Mouse (Mus musculus): ENCODE results near the gene Rps3a1. TPM values are rescaled to one million over a fixed set of nuclear protein-coding genes. Genes with fewer than 3 reads are reported as not detected.

Rps3a1 gene
- polyA plus RNA-seq, 1 experiment: 396 TPM

DNA sequence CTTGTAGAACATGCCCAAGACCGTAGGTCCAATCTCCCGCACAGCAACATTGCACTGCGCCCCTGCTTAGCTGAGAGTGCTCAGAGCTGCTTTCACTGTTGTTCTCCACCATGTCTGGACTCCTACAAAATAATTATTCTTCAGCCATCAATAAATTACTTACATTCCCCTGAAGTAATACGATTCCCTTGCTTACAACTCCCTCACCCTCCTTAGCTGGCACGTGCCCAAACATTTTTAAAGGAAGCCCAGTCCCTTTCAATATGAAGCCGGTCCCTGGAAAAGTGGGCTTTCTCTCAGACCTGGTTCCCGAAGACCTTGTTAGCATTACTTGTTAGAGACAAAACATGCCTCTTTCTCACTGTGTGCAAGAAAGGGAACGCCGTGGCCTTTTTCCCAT is 7.0 kb upstream of the Rps3a1 start:
- H3K27me3 ChIP-seq (ENCODE audit: control insufficient read depth, insufficient read depth, low read length): no peaks in the 10 kb centered on the region
- DNase-seq: no peak
- no peaks in the 10 kb centered on the region for H3K4me1 ChIP-seq (replicated peaks; ENCODE audit: control insufficient read depth, insufficient read depth, low read length)
- H3K36me3 ChIP-seq (ENCODE audit: control insufficient read depth, insufficient read depth, low read length): no peaks in the 10 kb centered on the region
- no peak overlapping the region for H3K4me3 ChIP-seq (ENCODE audit: control insufficient read depth, insufficient read depth, low read length)
- WGBS: 97% methylated on average over 9 of the region's 9 CpGs
- TF ChIP-seq POLR2A (IDR thresholded peaks at IDR 0.05; ENCODE audit: control insufficient read depth, extremely low read depth, insufficient read depth, low read length, poor library complexity) (no peak), CTCF (IDR thresholded peaks at IDR 0.05; ENCODE audit: borderline replicate concordance, control insufficient read depth, extremely low read depth, insufficient read depth, low read length, poor library complexity) (no peak)
- no peak overlapping the region for H3K27ac ChIP-seq (ENCODE audit: control insufficient read depth, insufficient read depth, low read length)

DNA sequence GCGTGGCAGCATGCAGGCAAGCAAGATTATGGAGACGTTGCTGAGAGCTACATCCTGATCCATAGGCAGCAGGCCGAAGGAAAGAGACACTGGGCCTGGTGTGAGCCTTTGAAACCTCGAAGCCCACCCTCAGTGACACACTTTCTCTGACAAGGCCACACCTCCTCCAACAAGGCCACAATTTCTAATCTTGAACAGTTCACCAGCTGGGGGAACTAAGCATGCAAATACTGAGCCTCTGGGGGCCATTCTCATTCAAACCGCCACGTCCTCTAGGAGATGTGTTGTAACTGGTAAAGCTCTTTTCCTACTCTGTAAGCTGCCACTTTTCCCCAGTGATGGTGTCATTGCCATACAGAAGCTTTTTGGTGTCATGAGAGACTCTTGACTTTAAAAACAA is 6.6 kb upstream of the Rps3a1 start:
- H3K36me3 ChIP-seq (ENCODE audit: control insufficient read depth, insufficient read depth, low read length): no peaks in the 10 kb centered on the region
- H3K4me3 ChIP-seq (ENCODE audit: control insufficient read depth, insufficient read depth, low read length): no peak overlapping the region
- DNase-seq: no peak
- H3K4me1 ChIP-seq (replicated peaks; ENCODE audit: control insufficient read depth, insufficient read depth, low read length): no peaks in the 10 kb centered on the region
- no peaks in the 10 kb centered on the region for H3K27me3 ChIP-seq (ENCODE audit: control insufficient read depth, insufficient read depth, low read length)
- 94% methylated on average over 6 of the region's 6 CpGs for WGBS
- TF ChIP-seq CTCF (IDR thresholded peaks at IDR 0.05; ENCODE audit: borderline replicate concordance, control insufficient read depth, extremely low read depth, insufficient read depth, low read length, poor library complexity) (no peak), POLR2A (IDR thresholded peaks at IDR 0.05; ENCODE audit: control insufficient read depth, extremely low read depth, insufficient read depth, low read length, poor library complexity) (no peak)
- no peak overlapping the region for H3K27ac ChIP-seq (ENCODE audit: control insufficient read depth, insufficient read depth, low read length)

DNA sequence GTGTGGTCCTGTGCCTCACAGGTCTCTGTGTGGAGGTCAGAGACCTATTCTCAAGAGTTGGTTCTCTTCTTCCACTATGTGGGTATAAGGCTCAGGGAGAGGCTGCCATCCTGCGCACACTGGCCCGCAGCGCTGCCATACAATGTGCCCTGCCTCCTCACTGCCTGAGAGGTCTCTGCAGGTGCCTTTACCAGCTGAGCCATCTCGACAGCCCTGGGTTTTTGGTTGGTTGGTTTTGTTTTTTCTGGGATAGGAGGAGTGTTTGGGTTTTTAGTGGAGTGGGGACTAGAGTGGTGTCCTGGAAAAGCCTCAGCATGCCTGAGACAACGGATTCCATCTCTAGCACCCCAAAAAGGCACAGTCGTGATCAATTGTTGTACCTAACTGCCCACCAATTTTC is 841 bp upstream of the Rps3a1 start:
- no peak for DNase-seq
- no peak overlapping the region for H3K4me3 ChIP-seq (ENCODE audit: control insufficient read depth, insufficient read depth, low read length)
- WGBS: 70% methylated on average over 6 of the region's 6 CpGs
- TF ChIP-seq CTCF (IDR thresholded peaks at IDR 0.05; ENCODE audit: borderline replicate concordance, control insufficient read depth, extremely low read depth, insufficient read depth, low read length, poor library complexity) (no peak), POLR2A (IDR thresholded peaks at IDR 0.05; ENCODE audit: control insufficient read depth, extremely low read depth, insufficient read depth, low read length, poor library complexity) (no peak)
- peak overlapping the region; percentile 28; the same call in 1 of the 2 replicates for H3K27ac ChIP-seq (ENCODE audit: control insufficient read depth, insufficient read depth, low read length)
- H3K4me1 ChIP-seq (replicated peaks; ENCODE audit: control insufficient read depth, insufficient read depth, low read length): peaks cover 12% of the 10 kb centered on the region
- no peaks in the 10 kb centered on the region for H3K27me3 ChIP-seq (ENCODE audit: control insufficient read depth, insufficient read depth, low read length)
- peaks cover 24% of the 10 kb centered on the region for H3K36me3 ChIP-seq (ENCODE audit: control insufficient read depth, insufficient read depth, low read length)

DNA sequence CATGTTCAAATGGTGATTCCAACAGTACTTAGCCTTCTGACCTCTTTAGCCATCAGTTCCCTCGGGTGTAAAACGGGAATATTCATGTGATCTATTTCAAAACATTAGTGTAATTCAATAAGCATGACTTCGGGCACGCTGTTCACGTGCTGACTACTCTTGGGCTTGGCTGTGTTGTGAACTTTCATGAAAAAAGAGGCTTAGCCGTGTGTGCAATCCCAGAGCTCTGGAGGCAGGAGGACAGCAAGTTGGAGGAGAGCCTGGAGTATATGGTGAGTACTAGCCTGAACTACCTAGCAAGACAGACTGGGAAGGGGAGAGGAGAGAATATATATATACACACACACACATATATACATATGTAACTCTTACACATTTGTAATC is 424 bp upstream of the Rps3a1 start:
- Histone ChIP-seq H3K27ac (ENCODE audit: control insufficient read depth, insufficient read depth, low read length) (peak overlapping the region; percentile 80), H3K27me3 (ENCODE audit: control insufficient read depth, insufficient read depth, low read length) (no peaks in the 10 kb centered on the region), H3K4me3 (ENCODE audit: control insufficient read depth, insufficient read depth, low read length) (no peak overlapping the region), H3K36me3 (ENCODE audit: control insufficient read depth, insufficient read depth, low read length) (peaks cover 28% of the 10 kb centered on the region), H3K4me1 (replicated peaks; ENCODE audit: control insufficient read depth, insufficient read depth, low read length) (peaks cover 12% of the 10 kb centered on the region)
- WGBS: 2% methylated on average over 6 of the region's 6 CpGs
- no peak for TF ChIP-seq CTCF (IDR thresholded peaks at IDR 0.05; ENCODE audit: borderline replicate concordance, control insufficient read depth, extremely low read depth, insufficient read depth, low read length, poor library complexity)
- TF ChIP-seq POLR2A (IDR thresholded peaks at IDR 0.05; ENCODE audit: control insufficient read depth, extremely low read depth, insufficient read depth, low read length, poor library complexity): no peak
- no peak for DNase-seq

DNA sequence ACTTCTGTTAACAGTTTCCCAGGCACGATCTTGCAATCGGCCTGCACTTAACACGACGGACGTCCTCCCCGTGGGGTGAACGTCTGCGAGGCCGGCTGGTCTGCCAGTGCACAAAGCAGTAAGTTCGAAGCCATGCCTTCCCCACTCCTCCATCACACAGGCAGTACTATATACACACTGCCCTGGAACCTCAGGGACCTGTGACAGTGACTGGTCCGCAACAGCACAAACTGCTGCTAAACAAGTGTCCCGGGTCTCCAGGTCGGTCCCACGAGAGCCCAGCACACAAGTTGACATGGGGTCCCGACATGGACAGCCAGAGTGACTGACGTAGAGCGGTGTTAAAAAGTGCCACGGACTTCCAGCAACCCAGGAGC is 628 bp downstream of the Rps3a1 start:
- peaks cover 38% of the 10 kb centered on the region for H3K36me3 ChIP-seq (ENCODE audit: control insufficient read depth, insufficient read depth, low read length)
- DNase-seq: peak; percentile 25
- peaks cover 12% of the 10 kb centered on the region for H3K4me1 ChIP-seq (replicated peaks; ENCODE audit: control insufficient read depth, insufficient read depth, low read length)
- H3K4me3 ChIP-seq (ENCODE audit: control insufficient read depth, insufficient read depth, low read length): peak overlapping the region; percentile 90
- H3K27me3 ChIP-seq (ENCODE audit: control insufficient read depth, insufficient read depth, low read length): no peaks in the 10 kb centered on the region
- WGBS: under 1% methylated on average over 18 of the region's 18 CpGs
- H3K27ac ChIP-seq (ENCODE audit: control insufficient read depth, insufficient read depth, low read length): no peak overlapping the region
- TF ChIP-seq CTCF (IDR thresholded peaks at IDR 0.05; ENCODE audit: borderline replicate concordance, control insufficient read depth, extremely low read depth, insufficient read depth, low read length, poor library complexity) (no peak), POLR2A (IDR thresholded peaks at IDR 0.05; ENCODE audit: control insufficient read depth, extremely low read depth, insufficient read depth, low read length, poor library complexity) (no peak)

DNA sequence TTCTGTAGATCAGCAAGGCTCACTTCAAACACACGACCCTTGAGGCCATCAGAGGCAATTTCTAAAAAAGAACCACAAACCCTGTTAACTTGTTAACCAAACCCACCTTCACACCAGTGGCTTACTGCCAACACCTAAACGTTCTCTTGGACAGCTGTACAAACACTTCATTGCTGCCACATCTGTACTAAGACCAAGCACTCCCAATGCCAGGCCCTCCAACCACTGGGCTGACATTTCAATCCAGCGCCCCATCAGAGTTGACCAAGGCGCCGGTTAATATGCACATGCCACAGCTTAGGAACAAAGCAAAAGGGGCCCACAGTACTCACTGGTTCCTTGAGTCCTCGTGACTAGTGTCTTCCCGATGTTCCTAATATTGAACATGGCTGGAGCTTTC is 1.1 kb downstream of the Rps3a1 start:
- H3K4me3 ChIP-seq (ENCODE audit: control insufficient read depth, insufficient read depth, low read length): peak overlapping the region; percentile 90; the same call in 1 of the 2 replicates
- H3K36me3 ChIP-seq (ENCODE audit: control insufficient read depth, insufficient read depth, low read length): peaks cover 43% of the 10 kb centered on the region
- TF ChIP-seq CTCF (IDR thresholded peaks at IDR 0.05; ENCODE audit: borderline replicate concordance, control insufficient read depth, extremely low read depth, insufficient read depth, low read length, poor library complexity) (no peak), POLR2A (IDR thresholded peaks at IDR 0.05; ENCODE audit: control insufficient read depth, extremely low read depth, insufficient read depth, low read length, poor library complexity) (no peak)
- H3K27me3 ChIP-seq (ENCODE audit: control insufficient read depth, insufficient read depth, low read length): no peaks in the 10 kb centered on the region
- H3K4me1 ChIP-seq (replicated peaks; ENCODE audit: control insufficient read depth, insufficient read depth, low read length): peaks cover 12% of the 10 kb centered on the region
- H3K27ac ChIP-seq (ENCODE audit: control insufficient read depth, insufficient read depth, low read length): no peak overlapping the region
- 6% methylated on average over 7 of the region's 7 CpGs for WGBS
- DNase-seq: no peak

DNA sequence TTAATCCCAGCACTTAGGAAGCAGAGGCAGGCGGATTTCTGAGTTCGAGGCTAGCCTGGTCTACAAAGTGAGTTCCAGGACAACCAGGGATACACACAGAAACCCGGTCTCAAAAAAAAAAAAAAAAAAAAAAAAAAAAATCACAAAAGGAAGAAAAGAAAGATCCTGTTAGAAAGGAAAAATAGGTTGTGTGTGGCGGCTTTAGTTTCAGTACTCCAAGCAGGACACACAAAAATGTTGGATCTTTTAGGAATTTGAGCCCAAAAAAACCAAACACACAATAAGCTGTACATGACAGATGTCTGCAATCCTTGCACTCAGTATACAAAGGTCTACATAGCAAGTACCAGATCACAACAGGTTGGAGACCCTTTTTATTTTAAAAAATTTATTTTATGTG is 2.8 kb downstream of the Rps3a1 start:
- H3K27me3 ChIP-seq (ENCODE audit: control insufficient read depth, insufficient read depth, low read length): no peaks in the 10 kb centered on the region
- WGBS: 94% methylated on average over 4 of the region's 4 CpGs
- H3K4me3 ChIP-seq (ENCODE audit: control insufficient read depth, insufficient read depth, low read length): no peak overlapping the region
- peaks cover 12% of the 10 kb centered on the region for H3K4me1 ChIP-seq (replicated peaks; ENCODE audit: control insufficient read depth, insufficient read depth, low read length)
- DNase-seq: no peak
- TF ChIP-seq POLR2A (IDR thresholded peaks at IDR 0.05; ENCODE audit: control insufficient read depth, extremely low read depth, insufficient read depth, low read length, poor library complexity): no peak
- no peak for TF ChIP-seq CTCF (IDR thresholded peaks at IDR 0.05; ENCODE audit: borderline replicate concordance, control insufficient read depth, extremely low read depth, insufficient read depth, low read length, poor library complexity)
- H3K27ac ChIP-seq (ENCODE audit: control insufficient read depth, insufficient read depth, low read length): no peak overlapping the region
- H3K36me3 ChIP-seq (ENCODE audit: control insufficient read depth, insufficient read depth, low read length): peaks cover 51% of the 10 kb centered on the region
